Mouse (Mus musculus) heart, postnatal 14 days (tissue): ENCODE measurements around the gene Ralb. TPM values are rescaled to one million over a fixed set of nuclear protein-coding genes. Genes with fewer than 3 reads are reported as not detected.

Source experiments
- DNase-seq, 2 experiments: peaks; one replicate each; pipeline ENCODE4 v3.0.0; 2021 to 2022
- intact Hi-C: fragments of 180-260 bp; cut with DNase I; formaldehyde crosslinking; loops from one replicate; pipeline ENCODE4 v1.15.1; 2025
- long read RNA-seq, 2 experiments: library from polyadenylated mRNA; stranded (forward); transcript quantifications; one replicate each; pipeline ENCODE4 v2.0.0; 2021
- total RNA-seq, 2 experiments: library from RNA; stranded (reverse); gene quantifications; 2 replicates each; pipeline ENCODE4 v1.2.3; 2021

Gene Ralb
- total RNA-seq, result 10 to 100 TPM; 36.7 to 39.6 TPM
- long read RNA-seq, experiment 1, transcript Ralb-201 (5 exons, 2,289 nt), result major isoform, 134 of 155 reads
- long read RNA-seq, experiment 1, partial matches to known transcripts, result 8 of 155 reads
- long read RNA-seq, experiment 1, other reads (novel, unspliced or antisense), result 13 of 155 reads
- long read RNA-seq, experiment 2, transcript Ralb-201 (5 exons, 2,289 nt), result major isoform, 129 of 144 reads
- long read RNA-seq, experiment 2, partial matches to known transcripts, result 3 of 144 reads
- long read RNA-seq, experiment 2, other reads (novel, unspliced or antisense), result 12 of 144 reads

- intact Hi-C loops, result loop anchor here (10.0 kb wide), 1 partner anchor 1190 kb away; the partner anchor contains the start of gene Tsn
- DNase-seq, result peak; percentile 96
These were observed at the start of gene Ralb for GRCm38 (mm10) chr1:119504260-119505062. Ralb (minus strand) TSS chr1:119504794.

- DNase-seq, result no peak
- intact Hi-C loops, result no loop called here
These were observed 47.1 kb upstream of the Ralb start for GRCm38 (mm10) chr1:119551651-119552050.

GRCm38 (mm10) chr1:119550064-119550463 is 45.5 kb upstream of the Ralb start:
- no peak for DNase-seq
- intact Hi-C loops, result no loop called here

- DNase-seq, result no peak
- intact Hi-C loops, result loop anchor here (2.0 to 5.0 kb wide), 3 partner anchors 92 to 462 kb away; no protein-coding TSS in a partner anchor
These were observed 44.7 kb upstream of the Ralb start for GRCm38 (mm10) chr1:119549327-119549689.

- DNase-seq, result peak; percentile 82 to 90
- intact Hi-C loops, result loop anchor here (1.0 to 5.0 kb wide), 4 partner anchors 91 to 461 kb away; no protein-coding TSS in a partner anchor
These were observed 44.2 kb upstream of the Ralb start for GRCm38 (mm10) chr1:119548668-119549326.

GRCm38 (mm10) chr1:119546490-119546889 is 41.9 kb upstream of the Ralb start:
- DNase-seq, result no peak
- intact Hi-C loops, result loop anchor here (5.0 kb wide), 2 partner anchors 89 to 459 kb away; no protein-coding TSS in a partner anchor

- intact Hi-C loops, result loop anchor here (5.0 kb wide), 2 partner anchors 88 to 458 kb away; no protein-coding TSS in a partner anchor
- no peak for DNase-seq
These were observed 41.1 kb upstream of the Ralb start for GRCm38 (mm10) chr1:119545671-119546070.

- intact Hi-C loops, result loop anchor here (5.0 kb wide), 2 partner anchors 88 to 458 kb away; no protein-coding TSS in a partner anchor
- no peak for DNase-seq
These were observed 40.6 kb upstream of the Ralb start for GRCm38 (mm10) chr1:119545164-119545563.

GRCm38 (mm10) chr1:119544611-119545155 is 40.1 kb upstream of the Ralb start:
- intact Hi-C loops, result loop anchor here (5.0 kb wide), 2 partner anchors 87 to 457 kb away; no protein-coding TSS in a partner anchor
- no peak for DNase-seq

- DNase-seq, result no peak
- intact Hi-C loops, result no loop called here
These were observed 38.7 kb upstream of the Ralb start for GRCm38 (mm10) chr1:119543316-119543715.

- no peak for DNase-seq
- intact Hi-C loops, result no loop called here
These were observed 37.0 kb upstream of the Ralb start for GRCm38 (mm10) chr1:119541570-119541969.

GRCm38 (mm10) chr1:119540836-119541557 is 36.4 kb upstream of the Ralb start:
- no peak for DNase-seq
- intact Hi-C loops, result no loop called here

- intact Hi-C loops, result no loop called here
- DNase-seq, result no peak
These were observed 34.7 kb upstream of the Ralb start for GRCm38 (mm10) chr1:119539252-119539651.

GRCm38 (mm10) chr1:119537651-119538050 is 33.1 kb upstream of the Ralb start:
- no peak for DNase-seq
- intact Hi-C loops, result no loop called here

GRCm38 (mm10) chr1:119536122-119536521 is 31.5 kb upstream of the Ralb start:
- intact Hi-C loops, result no loop called here
- DNase-seq, result no peak

- DNase-seq, result no peak
These were observed 29.7 kb upstream of the Ralb start for GRCm38 (mm10) chr1:119534341-119534740.

GRCm38 (mm10) chr1:119533093-119533805 is 28.7 kb upstream of the Ralb start:
- no peak for DNase-seq
- intact Hi-C loops, result no loop called here

More at GRCm38 (mm10) chr1:119534341-119534740, 29.7 kb upstream of the Ralb start:
- intact Hi-C loops, result no loop called here

GRCm38 (mm10) chr1:119532165-119532564 is 27.6 kb upstream of the Ralb start:
- intact Hi-C loops, result no loop called here
- no peak for DNase-seq

GRCm38 (mm10) chr1:119530941-119531340 is 26.3 kb upstream of the Ralb start:
- DNase-seq, result no peak
- intact Hi-C loops, result no loop called here
